Mouse (Mus musculus): Measurements from ENCODE around the gene Pou2f1. TPM values are rescaled to one million over a fixed set of nuclear protein-coding genes. Genes with fewer than 3 reads are reported as not detected.
"Not testable (repeated sequence)": the region's sequence is repeated elsewhere in the genome, so short reads cannot be mapped to it uniquely, and the experiment has no call there.

Gene Pou2f1
- polyA plus RNA-seq, 1 experiment from 2014 or later: 26.1 TPM

- not testable (repeated sequence) for H3K4me2 ChIP-seq (replicated peaks; ENCODE audit: low read depth, low read length); H3K4me1 ChIP-seq (replicated peaks; ENCODE audit: control insufficient read depth, insufficient read depth, low read length); H3K9ac ChIP-seq (ENCODE audit: low read depth, low read length); DNase-seq (ENCODE audit: low spot score); H3K9me3 ChIP-seq (ENCODE audit: control insufficient read depth, low read length); H3K4me3 ChIP-seq (ENCODE audit: low read depth, low read length); H3K27ac ChIP-seq (ENCODE audit: low read depth, low read length); H3K27me3 ChIP-seq (ENCODE audit: control insufficient read depth, insufficient read depth, low read length); ATAC-seq (ENCODE audit: low FRiP score); H3K36me3 ChIP-seq (ENCODE audit: control insufficient read depth, insufficient read depth, low read length)
- WGBS: 87% methylated on average over 6 of the region's 7 CpGs
Measured at GRCm38 (mm10) chr1:165995011-165995660, 7.3 kb downstream of the Pou2f1 start.

DNA sequence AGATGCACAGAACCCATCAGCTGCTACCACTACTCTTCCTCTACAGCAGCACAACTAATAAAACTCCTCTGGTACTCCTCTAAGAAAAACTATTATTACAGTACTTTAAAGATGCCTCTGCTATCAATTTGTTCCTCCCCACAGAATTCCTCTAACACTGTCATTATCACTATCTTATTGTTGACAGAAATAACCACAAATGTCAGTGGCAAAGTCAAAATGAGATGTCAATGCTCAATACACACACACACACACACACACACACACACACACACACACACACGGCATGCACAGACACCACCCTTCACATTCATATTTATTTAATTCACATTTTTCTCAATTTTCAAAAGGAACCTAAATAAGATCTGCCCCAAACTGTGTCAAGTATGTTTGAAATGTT lies 8.2 kb downstream of the Pou2f1 start:
- H3K4me2 ChIP-seq (replicated peaks; ENCODE audit: low read depth, low read length): no peak overlapping the region
- ATAC-seq (ENCODE audit: low FRiP score): no peak
- H3K9ac ChIP-seq (ENCODE audit: low read depth, low read length): no peak overlapping the region
- no peak overlapping the region for H3K4me3 ChIP-seq (ENCODE audit: low read depth, low read length)
- WGBS: 78% methylated on average over 1 of the region's 1 CpGs
- H3K4me1 ChIP-seq (replicated peaks; ENCODE audit: control insufficient read depth, insufficient read depth, low read length): no peaks in the 10 kb centered on the region
- no peak overlapping the region for H3K27ac ChIP-seq (ENCODE audit: low read depth, low read length)
- DNase-seq (ENCODE audit: low spot score): no peak
- no peaks in the 10 kb centered on the region for H3K36me3 ChIP-seq (ENCODE audit: control insufficient read depth, insufficient read depth, low read length)
- H3K27me3 ChIP-seq (ENCODE audit: control insufficient read depth, insufficient read depth, low read length): no peaks in the 10 kb centered on the region
- H3K9me3 ChIP-seq (ENCODE audit: control insufficient read depth, low read length): no peaks in the 10 kb centered on the region

DNA sequence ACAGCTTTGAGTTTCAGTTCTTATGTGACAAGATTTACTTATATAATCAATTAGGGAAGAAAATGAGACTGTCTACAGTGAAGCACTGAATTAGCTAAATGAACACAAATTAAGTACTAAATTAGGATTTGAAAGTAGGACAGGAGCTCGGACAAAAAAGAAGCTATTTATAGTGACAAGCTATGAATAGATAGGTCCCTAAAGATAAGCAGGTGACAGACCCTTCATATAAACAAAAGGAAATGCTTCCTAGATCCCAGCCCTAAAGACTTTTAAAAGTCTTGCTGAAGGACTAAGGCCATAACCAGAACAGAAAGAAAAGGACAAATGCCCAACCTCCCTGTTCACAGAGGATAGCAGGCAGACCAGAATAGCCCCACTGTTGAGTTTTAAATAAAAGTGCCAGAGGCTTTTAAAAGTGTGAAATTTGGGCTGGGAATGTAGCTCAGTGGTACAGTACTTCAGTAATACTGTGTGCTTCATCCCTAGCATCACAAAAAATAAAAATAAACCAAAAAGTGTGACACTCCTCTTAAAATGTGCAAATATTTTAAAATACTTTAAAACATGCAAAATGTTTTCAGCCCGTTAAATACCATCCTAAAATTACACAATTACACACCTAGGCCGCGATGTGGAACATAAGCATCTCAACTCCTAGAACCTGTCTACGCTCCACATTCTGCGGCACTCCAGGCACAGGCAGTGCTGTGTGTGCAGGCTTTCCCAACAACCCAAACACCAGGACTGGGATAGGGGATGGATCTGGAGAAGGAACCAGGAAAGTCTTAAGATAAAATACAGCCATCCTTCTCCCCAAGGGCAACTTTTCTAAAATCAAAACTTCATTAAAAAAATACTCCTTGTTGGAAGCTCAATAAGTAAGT lies 9.0 kb downstream of the Pou2f1 start:
- Histone ChIP-seq H3K9ac (ENCODE audit: low read depth, low read length) (no peak overlapping the region), H3K4me1 (replicated peaks; ENCODE audit: control insufficient read depth, insufficient read depth, low read length) (no peaks in the 10 kb centered on the region), H3K36me3 (ENCODE audit: control insufficient read depth, insufficient read depth, low read length) (no peaks in the 10 kb centered on the region), H3K27me3 (ENCODE audit: control insufficient read depth, insufficient read depth, low read length) (no peaks in the 10 kb centered on the region), H3K4me3 (ENCODE audit: low read depth, low read length) (no peak overlapping the region), H3K9me3 (ENCODE audit: control insufficient read depth, low read length) (no peaks in the 10 kb centered on the region), H3K4me2 (replicated peaks; ENCODE audit: low read depth, low read length) (no peak overlapping the region), H3K27ac (ENCODE audit: low read depth, low read length) (no peak overlapping the region)
- DNase-seq (ENCODE audit: low spot score): no peak
- ATAC-seq (ENCODE audit: low FRiP score): no peak
- 86% methylated on average over 6 of the region's 6 CpGs for WGBS

DNA sequence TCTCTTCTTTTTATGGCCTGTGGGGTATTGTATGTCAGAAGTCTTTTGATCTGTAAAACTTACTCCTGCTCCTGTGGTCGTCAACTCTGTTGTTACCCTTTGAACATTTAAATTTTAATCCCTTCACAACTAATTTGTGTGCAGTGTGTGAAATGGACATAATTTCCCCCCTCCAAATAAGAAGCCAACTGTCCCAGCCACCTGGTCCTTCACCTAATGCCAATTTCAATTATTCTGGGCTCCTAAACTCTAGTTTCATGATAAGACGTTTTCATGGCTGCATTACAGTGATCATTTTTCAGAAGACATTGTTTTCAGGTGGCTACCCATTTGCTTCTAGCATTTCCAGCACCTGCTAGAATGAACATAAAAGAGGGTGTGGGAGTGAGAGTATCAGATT lies 13.9 kb downstream of the Pou2f1 start:
- Histone ChIP-seq H3K4me2 (replicated peaks; ENCODE audit: low read depth, low read length) (no peak overlapping the region), H3K9ac (ENCODE audit: low read depth, low read length) (no peak overlapping the region), H3K36me3 (ENCODE audit: control insufficient read depth, insufficient read depth, low read length) (no peaks in the 10 kb centered on the region), H3K4me1 (replicated peaks; ENCODE audit: control insufficient read depth, insufficient read depth, low read length) (no peaks in the 10 kb centered on the region), H3K27ac (ENCODE audit: low read depth, low read length) (no peak overlapping the region), H3K4me3 (ENCODE audit: low read depth, low read length) (no peak overlapping the region), H3K9me3 (ENCODE audit: control insufficient read depth, low read length) (no peaks in the 10 kb centered on the region), H3K27me3 (ENCODE audit: control insufficient read depth, insufficient read depth, low read length) (no peaks in the 10 kb centered on the region)
- DNase-seq (ENCODE audit: low spot score): no peak
- ATAC-seq (ENCODE audit: low FRiP score): no peak
- 77% methylated on average over 2 of the region's 2 CpGs for WGBS

- no peaks in the 10 kb centered on the region for H3K36me3 ChIP-seq (ENCODE audit: control insufficient read depth, insufficient read depth, low read length)
- DNase-seq (ENCODE audit: low spot score): no peak
- 93% methylated on average over 2 of the region's 2 CpGs for WGBS
- H3K4me2 ChIP-seq (replicated peaks; ENCODE audit: low read depth, low read length): no peak overlapping the region
- no peak for ATAC-seq (ENCODE audit: low FRiP score)
- H3K4me1 ChIP-seq (replicated peaks; ENCODE audit: control insufficient read depth, insufficient read depth, low read length): no peaks in the 10 kb centered on the region
- no peaks in the 10 kb centered on the region for H3K9me3 ChIP-seq (ENCODE audit: control insufficient read depth, low read length)
- H3K27me3 ChIP-seq (ENCODE audit: control insufficient read depth, insufficient read depth, low read length): no peaks in the 10 kb centered on the region
- H3K27ac ChIP-seq (ENCODE audit: low read depth, low read length): no peak overlapping the region
- H3K4me3 ChIP-seq (ENCODE audit: low read depth, low read length): no peak overlapping the region
- no peak overlapping the region for H3K9ac ChIP-seq (ENCODE audit: low read depth, low read length)
Measured at GRCm38 (mm10) chr1:165988072-165988471, 14.4 kb downstream of the Pou2f1 start.

DNA sequence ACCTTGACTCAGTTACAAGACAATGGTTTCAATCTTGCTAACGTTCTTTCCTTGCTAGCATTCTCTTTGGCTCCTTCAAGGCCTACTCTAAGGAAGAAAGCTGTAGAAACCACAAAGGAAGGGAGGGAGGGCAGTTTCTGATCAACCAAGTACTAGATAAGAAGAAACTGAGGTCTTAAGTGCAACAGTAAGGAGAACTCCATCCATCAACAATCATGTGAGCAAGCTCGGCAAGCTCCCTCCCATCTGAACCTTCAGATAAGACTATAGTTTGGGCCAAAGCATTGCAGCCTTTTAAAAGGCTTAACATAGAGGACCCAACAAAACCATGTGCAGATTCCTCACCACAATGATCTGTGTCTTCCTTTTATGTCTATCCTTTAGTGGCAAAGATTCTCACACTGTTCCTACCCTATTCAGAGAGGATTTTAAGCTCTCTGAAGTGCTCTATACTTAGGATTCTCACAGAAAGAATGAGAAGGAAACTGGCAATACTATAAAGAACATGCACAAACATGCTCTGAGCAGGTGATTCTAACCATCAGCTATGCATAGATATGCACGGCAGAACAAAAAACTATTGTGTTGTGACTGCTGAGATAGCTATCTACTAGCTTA lies 16.6 kb downstream of the Pou2f1 start:
- no peak for DNase-seq (ENCODE audit: low spot score)
- Histone ChIP-seq H3K36me3 (ENCODE audit: control insufficient read depth, insufficient read depth, low read length) (no peaks in the 10 kb centered on the region), H3K4me3 (ENCODE audit: low read depth, low read length) (no peak overlapping the region), H3K4me2 (replicated peaks; ENCODE audit: low read depth, low read length) (no peak overlapping the region), H3K9ac (ENCODE audit: low read depth, low read length) (no peak overlapping the region), H3K9me3 (ENCODE audit: control insufficient read depth, low read length) (no peaks in the 10 kb centered on the region), H3K27me3 (ENCODE audit: control insufficient read depth, insufficient read depth, low read length) (no peaks in the 10 kb centered on the region), H3K4me1 (replicated peaks; ENCODE audit: control insufficient read depth, insufficient read depth, low read length) (no peaks in the 10 kb centered on the region), H3K27ac (ENCODE audit: low read depth, low read length) (no peak overlapping the region)
- WGBS: 81% methylated on average over 3 of the region's 3 CpGs
- no peak for ATAC-seq (ENCODE audit: low FRiP score)

DNA sequence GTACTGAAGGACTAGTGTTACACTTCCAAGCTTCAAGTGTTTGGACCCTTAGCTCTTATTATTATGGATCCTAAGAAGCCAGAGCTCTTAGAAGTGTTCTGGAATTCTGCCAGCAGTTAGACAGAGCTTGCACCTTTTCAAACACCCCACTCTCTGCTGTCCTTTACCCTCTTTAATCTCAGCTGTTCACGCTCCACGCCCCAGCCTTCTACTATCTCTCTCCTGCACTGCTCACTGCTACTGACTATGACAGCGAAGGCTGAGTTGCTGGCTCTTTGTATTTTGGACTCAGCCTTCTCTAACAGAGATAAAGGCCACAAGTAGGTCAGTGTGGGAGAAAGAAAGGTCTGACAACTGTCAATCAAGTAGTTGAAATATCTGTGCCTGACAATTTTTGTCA lies 17.3 kb downstream of the Pou2f1 start:
- Histone ChIP-seq H3K9me3 (ENCODE audit: control insufficient read depth, low read length) (no peaks in the 10 kb centered on the region), H3K4me2 (replicated peaks; ENCODE audit: low read depth, low read length) (no peak overlapping the region), H3K9ac (ENCODE audit: low read depth, low read length) (no peak overlapping the region), H3K4me1 (replicated peaks; ENCODE audit: control insufficient read depth, insufficient read depth, low read length) (no peaks in the 10 kb centered on the region), H3K27me3 (ENCODE audit: control insufficient read depth, insufficient read depth, low read length) (no peaks in the 10 kb centered on the region), H3K36me3 (ENCODE audit: control insufficient read depth, insufficient read depth, low read length) (no peaks in the 10 kb centered on the region), H3K27ac (ENCODE audit: low read depth, low read length) (no peak overlapping the region), H3K4me3 (ENCODE audit: low read depth, low read length) (no peak overlapping the region)
- DNase-seq (ENCODE audit: low spot score): no peak
- 91% methylated on average over 3 of the region's 3 CpGs for WGBS
- no peak for ATAC-seq (ENCODE audit: low FRiP score)

GRCm38 (mm10) chr1:165976672-165977448 lies 25.6 kb downstream of the Pou2f1 start:
- Histone ChIP-seq H3K27ac (ENCODE audit: low read depth, low read length) (no peak overlapping the region), H3K4me1 (replicated peaks; ENCODE audit: control insufficient read depth, insufficient read depth, low read length) (no peaks in the 10 kb centered on the region), H3K4me3 (ENCODE audit: low read depth, low read length) (no peak overlapping the region), H3K9me3 (ENCODE audit: control insufficient read depth, low read length) (no peaks in the 10 kb centered on the region), H3K9ac (ENCODE audit: low read depth, low read length) (no peak overlapping the region), H3K27me3 (ENCODE audit: control insufficient read depth, insufficient read depth, low read length) (no peaks in the 10 kb centered on the region), H3K36me3 (ENCODE audit: control insufficient read depth, insufficient read depth, low read length) (no peaks in the 10 kb centered on the region), H3K4me2 (replicated peaks; ENCODE audit: low read depth, low read length) (no peak overlapping the region)
- 76% methylated on average over 7 of the region's 7 CpGs for WGBS
- no peak for DNase-seq (ENCODE audit: low spot score)
- no peak for ATAC-seq (ENCODE audit: low FRiP score)

Measured in hindbrain, embryonic 11.5 days (tissue).